Mouse (Mus musculus): ENCODE results near the gene Lrguk. TPM values are rescaled to one million over a fixed set of nuclear protein-coding genes. Genes with fewer than 3 reads are reported as not detected.

Gene Lrguk
- polyA plus RNA-seq, 1 experiment from 2014 or later: 3.5 TPM

GRCm38 (mm10) chr6:34066790-34067189 is 37.5 kb downstream of the Lrguk start:
- Histone ChIP-seq H3K9ac (no peak overlapping the region), H3K4me2 (no peak overlapping the region), H3K27me3 (ENCODE audit: insufficient read depth, low read length) (no peaks in the 10 kb centered on the region), H3K36me3 (ENCODE audit: insufficient read depth) (no peaks in the 10 kb centered on the region), H3K9me3 (ENCODE audit: low read depth, low read length) (no peaks in the 10 kb centered on the region), H3K4me1 (ENCODE audit: insufficient read depth) (no peaks in the 10 kb centered on the region), H3K27ac (ENCODE audit: low read depth) (no peak overlapping the region), H3K4me3 (ENCODE audit: low read depth, low read length) (no peak overlapping the region)
- no peak for TF ChIP-seq CTCF (IDR thresholded peaks at IDR 0.05; ENCODE audit: low read depth)
- ATAC-seq (ENCODE audit: insufficient read depth) (no peak), DNase-seq (no peak)
- WGBS: 82% methylated on average over 7 of the region's 7 CpGs

GRCm38 (mm10) chr6:34067271-34067670 is 38.0 kb downstream of the Lrguk start:
- no peak for DNase-seq
- no peaks in the 10 kb centered on the region for H3K27me3 ChIP-seq (ENCODE audit: insufficient read depth, low read length)
- no peak overlapping the region for H3K4me2 ChIP-seq
- no peak overlapping the region for H3K9ac ChIP-seq
- no peaks in the 10 kb centered on the region for H3K4me1 ChIP-seq (ENCODE audit: insufficient read depth)
- WGBS: 94% methylated on average over 8 of the region's 8 CpGs
- TF ChIP-seq CTCF (IDR thresholded peaks at IDR 0.05; ENCODE audit: low read depth): no peak
- no peak overlapping the region for H3K27ac ChIP-seq (ENCODE audit: low read depth)
- H3K36me3 ChIP-seq (ENCODE audit: insufficient read depth): no peaks in the 10 kb centered on the region
- no peaks in the 10 kb centered on the region for H3K9me3 ChIP-seq (ENCODE audit: low read depth, low read length)
- H3K4me3 ChIP-seq (ENCODE audit: low read depth, low read length): no peak overlapping the region
- ATAC-seq (ENCODE audit: insufficient read depth): no peak

- DNase-seq: no peak
- H3K27me3 ChIP-seq (ENCODE audit: insufficient read depth, low read length): no peaks in the 10 kb centered on the region
- no peak overlapping the region for H3K4me3 ChIP-seq (ENCODE audit: low read depth, low read length)
- H3K9me3 ChIP-seq (ENCODE audit: low read depth, low read length): no peaks in the 10 kb centered on the region
- H3K9ac ChIP-seq: no peak overlapping the region
- no peak for ATAC-seq (ENCODE audit: insufficient read depth)
- H3K27ac ChIP-seq (ENCODE audit: low read depth): no peak overlapping the region
- WGBS: 34% methylated on average over 5 of the region's 5 CpGs
- H3K36me3 ChIP-seq (ENCODE audit: insufficient read depth): no peaks in the 10 kb centered on the region
- no peak overlapping the region for H3K4me2 ChIP-seq
- no peaks in the 10 kb centered on the region for H3K4me1 ChIP-seq (ENCODE audit: insufficient read depth)
- TF ChIP-seq CTCF (IDR thresholded peaks at IDR 0.05; ENCODE audit: low read depth): no peak
Observed at GRCm38 (mm10) chr6:34071936-34072335, 42.7 kb downstream of the Lrguk start.

- Histone ChIP-seq H3K4me2 (no peak overlapping the region), H3K36me3 (ENCODE audit: insufficient read depth) (no peaks in the 10 kb centered on the region), H3K4me3 (ENCODE audit: low read depth, low read length) (no peak overlapping the region), H3K9ac (no peak overlapping the region), H3K9me3 (ENCODE audit: low read depth, low read length) (no peaks in the 10 kb centered on the region), H3K27ac (ENCODE audit: low read depth) (no peak overlapping the region), H3K4me1 (ENCODE audit: insufficient read depth) (no peaks in the 10 kb centered on the region), H3K27me3 (ENCODE audit: insufficient read depth, low read length) (no peaks in the 10 kb centered on the region)
- 0 out of 2 replicates have a peak, but pooled peaks have one; percentile 16 for TF ChIP-seq CTCF (IDR thresholded peaks at IDR 0.05; ENCODE audit: low read depth)
- ATAC-seq (ENCODE audit: insufficient read depth): no peak
- WGBS: 78% methylated on average over 3 of the region's 3 CpGs
- no peak for DNase-seq
Observed at GRCm38 (mm10) chr6:34073931-34074442, 44.7 kb downstream of the Lrguk start.

- no peak for TF ChIP-seq CTCF (IDR thresholded peaks at IDR 0.05; ENCODE audit: low read depth)
- Histone ChIP-seq H3K4me3 (ENCODE audit: low read depth, low read length) (no peak overlapping the region), H3K27me3 (ENCODE audit: insufficient read depth, low read length) (no peaks in the 10 kb centered on the region), H3K27ac (ENCODE audit: low read depth) (no peak overlapping the region), H3K4me2 (no peak overlapping the region), H3K9me3 (ENCODE audit: low read depth, low read length) (no peaks in the 10 kb centered on the region), H3K9ac (no peak overlapping the region), H3K4me1 (ENCODE audit: insufficient read depth) (no peaks in the 10 kb centered on the region), H3K36me3 (ENCODE audit: insufficient read depth) (no peaks in the 10 kb centered on the region)
- ATAC-seq (ENCODE audit: insufficient read depth) (no peak), DNase-seq (no peak)
- WGBS: 80% methylated on average over 11 of the region's 11 CpGs
Observed at GRCm38 (mm10) chr6:34075520-34075919, 46.3 kb downstream of the Lrguk start.

- peaks cover 3% of the 10 kb centered on the region; the same call in 1 of the 2 replicates for H3K4me1 ChIP-seq (ENCODE audit: insufficient read depth)
- WGBS: 87% methylated on average over 5 of the region's 5 CpGs
- no peak for TF ChIP-seq CTCF (IDR thresholded peaks at IDR 0.05; ENCODE audit: low read depth)
- no peak for DNase-seq
- no peaks in the 10 kb centered on the region for H3K9me3 ChIP-seq (ENCODE audit: low read depth, low read length)
- H3K4me3 ChIP-seq (ENCODE audit: low read depth, low read length): no peak overlapping the region
- no peaks in the 10 kb centered on the region for H3K27me3 ChIP-seq (ENCODE audit: insufficient read depth, low read length)
- no peak overlapping the region for H3K4me2 ChIP-seq
- H3K36me3 ChIP-seq (ENCODE audit: insufficient read depth): no peaks in the 10 kb centered on the region
- no peak overlapping the region for H3K9ac ChIP-seq
- no peak overlapping the region for H3K27ac ChIP-seq (ENCODE audit: low read depth)
- ATAC-seq (ENCODE audit: insufficient read depth): no peak
Observed at GRCm38 (mm10) chr6:34083471-34083870, 54.2 kb downstream of the Lrguk start.

GRCm38 (mm10) chr6:34087701-34088100 is 58.5 kb downstream of the Lrguk start:
- WGBS: 54% methylated on average over 4 of the region's 4 CpGs
- Histone ChIP-seq H3K9me3 (ENCODE audit: low read depth, low read length) (no peaks in the 10 kb centered on the region), H3K4me2 (no peak overlapping the region), H3K4me1 (ENCODE audit: insufficient read depth) (peaks cover 3% of the 10 kb centered on the region; the same call in 1 of the 2 replicates), H3K27me3 (ENCODE audit: insufficient read depth, low read length) (no peaks in the 10 kb centered on the region), H3K36me3 (ENCODE audit: insufficient read depth) (no peaks in the 10 kb centered on the region), H3K9ac (no peak overlapping the region), H3K4me3 (ENCODE audit: low read depth, low read length) (no peak overlapping the region), H3K27ac (ENCODE audit: low read depth) (no peak overlapping the region)
- no peak for TF ChIP-seq CTCF (IDR thresholded peaks at IDR 0.05; ENCODE audit: low read depth)
- DNase-seq (no peak), ATAC-seq (ENCODE audit: insufficient read depth) (no peak)
